8 mouse cellular contexts compared by ENCODE assay signal in the genomic region with DNA sequence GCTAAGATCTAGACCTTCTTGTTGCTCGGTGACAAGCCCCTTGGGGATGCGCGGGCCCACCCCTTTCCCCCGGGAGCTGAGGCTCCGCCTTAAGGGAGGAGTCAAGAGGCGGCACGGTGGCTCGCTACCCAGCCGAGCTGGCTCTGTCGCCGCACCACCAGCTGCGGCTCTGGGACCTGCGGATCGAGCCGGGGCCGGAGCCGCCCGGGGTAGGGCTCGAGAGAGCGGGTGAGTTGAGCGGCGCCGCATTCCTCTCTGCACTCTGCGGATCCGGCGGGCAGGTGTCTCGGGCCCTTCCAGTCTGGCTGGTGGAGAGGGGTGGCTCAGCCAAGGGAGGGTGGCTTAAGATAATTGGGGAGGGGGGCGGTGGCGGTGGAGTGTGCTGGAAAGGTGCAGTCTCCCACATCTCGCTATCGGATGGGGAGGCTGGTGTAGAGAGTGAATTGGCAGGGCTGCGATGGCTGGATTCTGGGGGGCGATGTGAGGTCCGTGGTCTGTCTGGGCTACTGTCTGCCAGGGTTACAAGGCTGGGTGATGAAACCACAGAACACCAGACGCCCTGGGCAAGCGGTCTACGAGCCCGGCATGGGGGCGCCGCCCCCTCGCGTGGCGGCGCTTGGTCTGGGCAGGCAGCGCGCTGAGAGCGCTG. TPM values are rescaled to one million over a fixed set of nuclear protein-coding genes. Genes with fewer than 3 reads are reported as not detected.
DNase-seq lines count a peak whose midpoint lies in the region; ATAC-seq and TF ChIP-seq lines count a peak whose summit lies in the region.

No protein-coding gene starts in this region.

- no peak; the same call in 1 of the 2 replicates for TF ChIP-seq RAD21 in CH12.LX (IDR thresholded peaks at IDR 0.05; ENCODE audit: low read depth, low read length)

- peak; percentile 88 for DNase-seq in CH12.LX (ENCODE audit: extremely low read depth)
- DNase-seq in brain, embryonic 14.5 days (ENCODE audit: low read depth): peak; percentile 91
- DNase-seq in frontal cortex, postnatal 14 days (ENCODE audit: low spot score in 2 of 2): peak; percentile 54 to 69
- peak; percentile 65 for DNase-seq in left cerebral cortex, adult 11 months (ENCODE audit: low spot score)
- peak; percentile 60 for DNase-seq in lung, postnatal 25 days (ENCODE audit: low spot score)
- DNase-seq in right cerebral cortex, adult 18-20 months: peak; percentile 84
- DNase-seq in yolk sac, embryonic 10.5 days (ENCODE audit: low spot score): peak; percentile 35

- peak; percentile 89 for TF ChIP-seq POLR2A in CH12.LX (IDR thresholded peaks at IDR 0.05; ENCODE audit: low read depth, low read length)
- TF ChIP-seq POLR2A in brain, embryonic 14.5 days (IDR thresholded peaks at IDR 0.05; ENCODE audit: borderline replicate concordance, extremely low read depth, insufficient read depth, insufficient read length, poor library complexity, severe bottlenecking): peak; percentile 53; the same call in 1 of the 2 replicates

- H3K4me2 ChIP-seq in CH12.LX (ENCODE audit: insufficient read depth, low read depth, poor library complexity, severe bottlenecking): peak overlapping the region; percentile 58; the same call in 1 of the 2 replicates
- peak overlapping the region; percentile 88 for H3K4me2 ChIP-seq in hindbrain, embryonic 15.5 days

- ATAC-seq in hindbrain, embryonic 15.5 days (ENCODE audit: low FRiP score, low read depth): peak; percentile 83

- no peak for TF ChIP-seq EP300 in CH12.LX (IDR thresholded peaks at IDR 0.05; ENCODE audit: low read length)

- no peaks in the 10 kb centered on the region for H3K27me3 ChIP-seq in CH12.LX (replicated peaks)
- peaks cover 9% of the 10 kb centered on the region; the same call in 1 of the 2 replicates for H3K27me3 ChIP-seq in hindbrain, embryonic 15.5 days

- H3K79me2 ChIP-seq in CH12.LX (replicated peaks; ENCODE audit: control insufficient read depth, extremely low read depth, insufficient read depth, poor library complexity, severe bottlenecking): peaks cover 51% of the 10 kb centered on the region

- dilution Hi-C loops in CH12.LX (cut with MboI; ENCODE audit: extremely low pct_ligation_motif_present, extremely low pct_unique_long_range_greater_than_20kb, low sequenced_read_pairs): no loop called here

- WGBS in hindbrain, embryonic 15.5 days: under 1% methylated on average over 46 of the region's 47 CpGs

- H3K27ac ChIP-seq in CH12.LX (ENCODE audit: insufficient read depth, low read depth): peak overlapping the region; percentile 83
- H3K27ac ChIP-seq in hindbrain, embryonic 15.5 days (replicated peaks): peak overlapping the region; percentile 76

- TF ChIP-seq CTCF in CH12.LX (conservative IDR thresholded peaks at IDR 0.05 in 1 of 2, IDR thresholded peaks at IDR 0.05 in 1 of 2; ENCODE audit: low read depth in 2 of 2, low read length in 2 of 2): no peak
- TF ChIP-seq CTCF in brain, embryonic 14.5 days (IDR thresholded peaks at IDR 0.05; ENCODE audit: borderline replicate concordance, extremely low read depth, insufficient read depth, insufficient read length): no peak

- H3K4me1 ChIP-seq in CH12.LX (ENCODE audit: control insufficient read depth in 1 of 2, insufficient read depth in 2 of 2): peaks cover 11 to 39% of the 10 kb centered on the region in 2 experiments
- peaks cover 42% of the 10 kb centered on the region for H3K4me1 ChIP-seq in hindbrain, embryonic 15.5 days (replicated peaks)

- peaks cover 2 to 41% of the 10 kb centered on the region in 2 experiments for H3K36me3 ChIP-seq in CH12.LX (replicated peaks in 1 of 2; ENCODE audit: control insufficient read depth in 1 of 2, insufficient read depth in 1 of 2, low read length in 1 of 2)
- H3K36me3 ChIP-seq in hindbrain, embryonic 15.5 days: no peaks in the 10 kb centered on the region

- in situ Hi-C loops in CH12.LX (cut with MboI; ENCODE audit: low pct_ligation_motif_present, low pct_unique_long_range_greater_than_20kb, low sequenced_read_pairs): loop anchor here (5.0 to 10.0 kb wide), 2 partner anchors 48 to 65 kb away; no protein-coding TSS in a partner anchor

- peak overlapping the region; percentile 85 to 97 (median 96) for H3K4me3 ChIP-seq in CH12.LX (replicated peaks in 1 of 3; ENCODE audit: low read depth in 2 of 3, low read length in 2 of 3, poor library complexity in 1 of 3)
- peak overlapping the region; percentile 60 for H3K4me3 ChIP-seq in hindbrain, embryonic 15.5 days

- H3K9me3 ChIP-seq in CH12.LX (replicated peaks; ENCODE audit: low read length): peaks cover 6% of the 10 kb centered on the region
- H3K9me3 ChIP-seq in hindbrain, embryonic 15.5 days: no peaks in the 10 kb centered on the region

- peak overlapping the region; percentile 82 for H3K9ac ChIP-seq in CH12.LX (ENCODE audit: insufficient read depth, low read depth)
- H3K9ac ChIP-seq in hindbrain, embryonic 15.5 days: peak overlapping the region; percentile 67

TF ChIP-seq in CH12.LX, 34 proteins besides CTCF, POLR2A, EP300 and RAD21 (continues in another document):
- TF ChIP-seq NELFE (IDR thresholded peaks at IDR 0.05; ENCODE audit: low read depth, low read length) (peak; percentile 79), RCOR1 (conservative IDR thresholded peaks at IDR 0.05; ENCODE audit: low read depth, low read length) (no peak), UBTF (IDR thresholded peaks at IDR 0.05; ENCODE audit: low read depth, low read length) (0 out of 2 replicates have a peak, but pooled peaks have one; percentile 44), ETS1 (conservative IDR thresholded peaks at IDR 0.05; ENCODE audit: low read depth, low read length) (no peak), GABPA (IDR thresholded peaks at IDR 0.05; ENCODE audit: insufficient replicate concordance, low read depth, low read length) (no peak), SMC3 (IDR thresholded peaks at IDR 0.05; ENCODE audit: low read depth, low read length) (no peak; the same call in 1 of the 2 replicates), ELF1 (IDR thresholded peaks at IDR 0.05; ENCODE audit: low read depth, low read length) (no peak), E2F4 (IDR thresholded peaks at IDR 0.05; ENCODE audit: insufficient replicate concordance, low read depth, low read length) (no peak), MAX (IDR thresholded peaks at IDR 0.05; ENCODE audit: low read length) (no peak), ZNF384 (IDR thresholded peaks at IDR 0.05; ENCODE audit: low read depth, low read length) (no peak), ZMIZ1 (IDR thresholded peaks at IDR 0.05; ENCODE audit: low read depth, low read length) (peak; percentile 80), TCF12 (IDR thresholded peaks at IDR 0.05; ENCODE audit: low read depth, low read length) (peak; percentile 87), KAT2A (IDR thresholded peaks at IDR 0.05; ENCODE audit: insufficient replicate concordance, low read length) (peak; percentile 75; the same call in 1 of the 2 replicates), BHLHE40 (IDR thresholded peaks at IDR 0.05; ENCODE audit: low read depth, low read length) (no peak), IRF4 (IDR thresholded peaks at IDR 0.05; ENCODE audit: low read depth, low read length) (peak; percentile 5; the same call in 1 of the 2 replicates), CHD1 (IDR thresholded peaks at IDR 0.05; ENCODE audit: low read depth, low read length) (no peak; the same call in 1 of the 2 replicates), MXI1 (IDR thresholded peaks at IDR 0.05; ENCODE audit: low read depth, low read length) (peak; percentile 88; the same call in 1 of the 2 replicates), MAZ (IDR thresholded peaks at IDR 0.05; ENCODE audit: low read depth, low read length) (no peak), POLR2AphosphoS2 (IDR thresholded peaks at IDR 0.05; ENCODE audit: low read depth, low read length) (peak; percentile 42; the same call in 1 of the 2 replicates), PAX5 (IDR thresholded peaks at IDR 0.05; ENCODE audit: low read length) (no peak), MYC (IDR thresholded peaks at IDR 0.05; ENCODE audit: low read depth, low read length) (no peak), TBP (conservative IDR thresholded peaks at IDR 0.05; ENCODE audit: low read depth, low read length) (peak; percentile 75), ZKSCAN1 (IDR thresholded peaks at IDR 0.05; ENCODE audit: borderline replicate concordance, low read depth, low read length) (no peak), NRF1 (IDR thresholded peaks at IDR 0.05; ENCODE audit: low read depth, low read length) (peak; percentile 51; the same call in 1 of the 2 replicates), HCFC1 (IDR thresholded peaks at IDR 0.05; ENCODE audit: low read depth, low read length) (no peak), JUND (conservative IDR thresholded peaks at IDR 0.05; ENCODE audit: low read depth, low read length) (no peak), SIN3A (IDR thresholded peaks at IDR 0.05; ENCODE audit: low read length) (peak; percentile 45; the same call in 1 of the 2 replicates), JUN (IDR thresholded peaks at IDR 0.05; ENCODE audit: insufficient read depth, low read depth, low read length) (no peak), USF2 (conservative IDR thresholded peaks at IDR 0.05; ENCODE audit: low read depth, low read length) (no peak), MEF2A (IDR thresholded peaks at IDR 0.05; ENCODE audit: borderline replicate concordance, low read depth, low read length) (peak; percentile 36; the same call in 1 of the 2 replicates), CHD2 (IDR thresholded peaks at IDR 0.05; ENCODE audit: low read length) (no peak), MAFK (IDR thresholded peaks at IDR 0.05; ENCODE audit: insufficient replicate concordance, low read length) (no peak)

RNA-seq across cellular contexts. Expression of gene Ppp1r16b, which starts 1.9 kb away (rescaled TPM):
- 49.3 and 52.0 TPM in 2 replicates for total RNA-seq in CH12.LX (2012; rRNA removed)
- total RNA-seq in CH12.LX (2014; rRNA removed): 28.9 and 37.7 TPM in 2 replicates
- 49.4 and 55.7 TPM in 2 replicates for polyA plus RNA-seq in CH12.LX (2012; ENCODE audit: insufficient read length, low read depth)
- 3.2 and 6.4 TPM in 2 replicates for polyA plus RNA-seq in brain, embryonic 14.5 days (2012; rRNA removed)
- 22.1 and 23.4 TPM in 2 replicates for polyA plus RNA-seq in hindbrain, embryonic 15.5 days (2015; fragmentation: Nextera tagmentation; extraction: Ambion mirVana)

RNA-seq across cellular contexts. Expression of gene Actr5, which starts 42.5 kb away (rescaled TPM):
- total RNA-seq in CH12.LX (2012; rRNA removed) (20.3 and 24.0 TPM in 2 replicates), CH12.LX (2014; rRNA removed) (13.9 and 14.4 TPM in 2 replicates)
- polyA plus RNA-seq in CH12.LX (2012; ENCODE audit: insufficient read length, low read depth): 14.6 and 19.8 TPM in 2 replicates
- polyA plus RNA-seq in brain, embryonic 14.5 days (2012; rRNA removed): 11.9 and 14.0 TPM in 2 replicates
- polyA plus RNA-seq in hindbrain, embryonic 15.5 days (2015; fragmentation: Nextera tagmentation; extraction: Ambion mirVana): 12.0 and 13.1 TPM in 2 replicates

RNA-seq across cellular contexts. Expression of gene Slc32a1, which starts 56.6 kb away (rescaled TPM):
- total RNA-seq in CH12.LX (2012; rRNA removed) (not detected in 2 replicates), CH12.LX (2014; rRNA removed) (not detected in 2 replicates)
- polyA plus RNA-seq in CH12.LX (2012; ENCODE audit: insufficient read length, low read depth): not detected in 2 replicates
- polyA plus RNA-seq in brain, embryonic 14.5 days (2012; rRNA removed): 78.4 and 93.9 TPM in 2 replicates
- polyA plus RNA-seq in hindbrain, embryonic 15.5 days (2015; fragmentation: Nextera tagmentation; extraction: Ambion mirVana): 11.6 and 13.2 TPM in 2 replicates

Comparison
In these comparisons a context has a peak if more than half of its experiments do, and no peak if none do; other contexts are left out.
1. Peak in every context shown above with its lines: DNase-seq, ATAC-seq, H3K4me3 ChIP-seq and H3K27ac ChIP-seq.
2. DNase-seq: peak in every context shown above with its lines; median percentile 91 in brain, embryonic 14.5 days; 88 in CH12.LX; 84 in right cerebral cortex, adult 18-20 months; 65 in left cerebral cortex, adult 11 months; 62 in frontal cortex, postnatal 14 days; 60 in lung, postnatal 25 days; 35 in yolk sac, embryonic 10.5 days.
3. RNA of gene Slc32a1, which starts 56.6 kb away (polyA plus RNA-seq): 78.4 to 93.9 TPM in brain, embryonic 14.5 days and 11.6 to 13.2 TPM in hindbrain, embryonic 15.5 days; not detected in CH12.LX; every median in the first group is over 10 times any median in the second.